Mouse (Mus musculus) erythroid progenitor cell, adult 5-6 weeks (primary cell): ENCODE measurements around the gene Rprd2. TPM values are rescaled to one million over a fixed set of nuclear protein-coding genes. Genes with fewer than 3 reads are reported as not detected.
"Not testable (repeated sequence)": the region's sequence is repeated elsewhere in the genome, so short reads cannot be mapped to it uniquely, and the experiment has no call there.

Experiments used
- ATAC-seq: replicated peaks from 2 replicates; pipeline ENCODE4 v1.8.0; 2016; ENCODE audit warnings: moderate number of reproducible peaks, mild to moderate bottlenecking, moderate TSS enrichment, inconsistent platforms; ENCODE audit not compliant: poor library complexity, low FRiP score, severe bottlenecking
- total RNA-seq, 2 experiments: library from RNA; stranded (forward) in 1 of 2; stranded (reverse) in 1 of 2; fragments of 150-400 nt in 1 of 2; fragments of 186-747, 209-891 nt in 1 of 2; gene quantifications; 2 replicates each; pipeline versions ENCODE4 v1.2.3 to v1.2.4; 2015 to 2017; ENCODE audit warnings: low replicate concordance in 2 of 2

Gene Rprd2
- total RNA-seq, 2 experiments from 2014 or later, result 23.5 to 24.0 TPM

DNA sequence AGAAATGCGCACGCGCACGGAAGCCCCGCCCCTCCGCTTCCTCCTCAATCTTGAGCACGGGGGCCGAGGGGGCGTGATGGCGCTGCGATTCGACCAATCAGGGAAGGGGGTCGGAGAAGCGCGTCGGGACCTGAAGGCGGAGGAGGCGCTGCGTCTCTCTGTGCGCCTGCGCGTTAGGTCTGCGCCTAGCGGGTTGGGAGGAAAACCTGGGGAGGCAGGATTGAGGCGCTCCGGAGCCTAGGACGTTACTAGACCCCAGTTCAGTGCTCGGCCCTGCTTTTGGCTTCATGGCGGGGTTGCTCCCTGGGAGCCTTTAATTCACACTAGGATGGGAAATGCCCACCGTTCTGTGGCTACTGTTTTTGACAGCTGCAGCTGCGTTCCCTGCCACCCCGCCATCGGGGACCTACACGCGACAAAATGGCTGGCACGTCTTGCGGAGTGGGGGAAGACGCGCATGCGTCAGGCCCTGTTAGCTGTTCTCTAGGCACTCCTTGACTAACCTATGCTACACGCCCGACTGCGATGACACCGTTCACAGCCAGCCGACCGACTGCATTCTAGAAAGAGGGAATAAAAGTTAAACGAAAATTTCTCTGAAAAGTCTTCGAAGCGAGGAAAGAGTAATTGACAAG is 805 bp upstream of the Rprd2 start:
- peak; percentile 94 for ATAC-seq

- ATAC-seq, result peak; percentile 13; the same call in 1 of the 2 replicates
Observed at GRCm38 (mm10) chr3:95818026-95818511, 594 bp downstream of the Rprd2 start.

DNA sequence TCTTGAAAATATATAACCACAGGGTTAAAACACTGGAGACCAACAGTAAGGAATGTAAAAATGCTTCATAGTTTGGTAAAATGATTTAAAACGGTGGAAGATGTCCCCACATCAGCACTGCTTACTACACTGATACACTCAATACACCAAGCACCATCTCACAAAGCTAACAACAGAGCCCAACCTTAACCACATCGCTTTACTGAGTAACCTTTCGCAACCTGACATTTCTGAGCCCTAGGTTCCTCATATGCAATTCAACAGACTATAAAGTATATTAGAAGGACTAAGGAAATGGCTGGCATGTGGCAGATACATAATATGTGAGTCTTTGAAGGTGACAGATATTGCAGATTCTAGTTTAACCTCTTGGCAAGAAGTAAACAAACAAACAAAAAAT is 2.0 kb downstream of the Rprd2 start:
- no peak for ATAC-seq

DNA sequence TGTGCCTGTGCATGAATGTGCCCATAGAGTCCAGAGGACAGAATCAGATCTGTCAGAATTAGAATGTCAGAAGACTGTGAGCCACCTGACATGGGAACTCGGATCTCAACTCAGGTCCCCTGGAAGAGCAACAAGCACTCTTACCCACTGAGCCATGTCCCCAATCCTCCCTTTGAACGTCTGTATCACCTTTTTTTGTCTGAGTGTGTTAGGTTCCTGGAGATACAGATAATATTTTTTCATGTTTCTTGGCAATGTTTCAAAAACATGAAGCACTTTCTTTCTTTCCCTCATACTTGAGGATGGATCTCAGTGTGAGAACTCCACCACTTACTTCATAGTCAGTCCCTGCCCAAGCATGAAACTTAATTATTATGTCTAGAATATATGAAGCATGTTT is 10.3 kb downstream of the Rprd2 start:
- no peak for ATAC-seq

GRCm38 (mm10) chr3:95807630-95808029 is 11.0 kb downstream of the Rprd2 start:
- ATAC-seq, result not testable (repeated sequence)

DNA sequence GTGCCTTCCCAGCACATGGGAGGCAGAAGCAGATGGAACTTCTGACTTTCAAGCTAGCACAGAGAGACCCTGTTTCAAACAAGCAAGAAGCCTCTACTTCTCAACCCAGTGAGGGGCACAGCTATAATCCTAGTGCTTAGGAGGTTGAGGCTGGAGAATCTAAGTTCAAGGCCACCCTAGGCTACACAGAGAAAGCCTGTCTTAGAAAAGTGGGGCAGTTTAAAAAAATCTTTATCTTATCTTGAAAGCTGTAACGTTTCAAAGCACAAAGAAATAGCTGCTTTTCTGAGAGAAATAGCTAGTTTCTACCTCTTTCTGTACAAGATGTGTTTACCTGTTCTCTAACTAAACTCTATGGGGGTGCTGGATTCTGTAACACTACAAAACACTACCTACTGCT is 12.0 kb downstream of the Rprd2 start:
- ATAC-seq, result no peak

DNA sequence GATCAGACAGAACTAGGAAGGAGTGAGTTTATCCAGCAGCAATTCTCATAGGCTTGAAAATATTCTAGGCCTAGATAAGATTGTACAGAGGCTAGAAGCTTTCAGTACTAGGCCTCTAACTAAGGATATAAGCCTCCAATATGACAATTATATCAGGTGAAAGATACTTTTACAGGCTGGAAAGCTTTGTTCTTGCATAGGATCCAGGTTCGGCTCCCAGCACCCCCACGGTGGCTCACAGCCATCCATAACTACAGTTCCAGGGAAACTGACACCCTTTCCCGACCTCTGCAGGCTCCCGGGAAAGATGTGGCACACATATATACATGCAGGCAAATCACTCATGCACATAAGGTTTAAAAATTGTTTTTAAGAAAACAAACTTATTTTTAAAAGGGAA is 14.8 kb downstream of the Rprd2 start:
- ATAC-seq, result no peak

DNA sequence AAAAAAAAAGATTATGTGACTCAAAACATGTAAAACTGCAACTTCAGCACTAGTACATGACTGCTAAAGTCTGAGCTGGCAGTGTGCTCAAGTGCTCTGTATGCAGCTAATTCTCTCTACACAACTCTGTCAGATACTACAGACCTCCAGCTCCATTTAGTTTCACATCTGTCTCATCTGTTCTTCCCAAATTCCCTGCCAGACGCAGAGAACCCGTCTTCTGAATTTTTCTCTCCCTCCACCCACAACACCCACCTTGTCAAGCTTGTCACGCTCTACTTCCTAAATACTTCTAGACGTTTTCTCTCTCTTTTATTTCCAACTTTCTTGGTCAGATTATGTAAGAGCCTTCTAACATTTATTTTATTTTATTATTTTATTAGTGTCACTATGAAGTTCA is 19.9 kb downstream of the Rprd2 start:
- ATAC-seq, result no peak

DNA sequence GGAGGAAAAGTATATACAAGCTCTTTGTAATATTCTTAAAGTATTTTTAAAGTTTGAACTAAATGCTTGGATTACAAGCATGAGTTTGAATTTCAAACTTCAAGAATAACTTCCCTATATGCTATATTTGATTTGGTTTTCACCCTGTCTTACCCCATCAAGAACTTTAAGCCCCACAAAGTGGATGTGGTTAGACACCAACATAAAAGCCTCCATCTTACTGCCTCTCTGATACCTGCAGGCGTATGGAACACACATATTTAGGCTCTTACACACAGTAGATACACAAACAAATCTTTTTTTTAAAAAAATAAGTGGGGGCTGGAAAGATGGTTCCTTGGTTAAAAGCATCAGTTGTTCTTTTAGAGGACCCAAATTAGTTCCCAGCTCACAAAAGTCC is 24.4 kb downstream of the Rprd2 start:
- ATAC-seq, result no peak

GRCm38 (mm10) chr3:95793662-95794061 is 25.0 kb downstream of the Rprd2 start:
- no peak for ATAC-seq

GRCm38 (mm10) chr3:95785501-95785900 is 33.2 kb downstream of the Rprd2 start:
- ATAC-seq, result no peak

GRCm38 (mm10) chr3:95771985-95772384 is 46.7 kb downstream of the Rprd2 start:
- no peak; the same call in 1 of the 2 replicates for ATAC-seq

DNA sequence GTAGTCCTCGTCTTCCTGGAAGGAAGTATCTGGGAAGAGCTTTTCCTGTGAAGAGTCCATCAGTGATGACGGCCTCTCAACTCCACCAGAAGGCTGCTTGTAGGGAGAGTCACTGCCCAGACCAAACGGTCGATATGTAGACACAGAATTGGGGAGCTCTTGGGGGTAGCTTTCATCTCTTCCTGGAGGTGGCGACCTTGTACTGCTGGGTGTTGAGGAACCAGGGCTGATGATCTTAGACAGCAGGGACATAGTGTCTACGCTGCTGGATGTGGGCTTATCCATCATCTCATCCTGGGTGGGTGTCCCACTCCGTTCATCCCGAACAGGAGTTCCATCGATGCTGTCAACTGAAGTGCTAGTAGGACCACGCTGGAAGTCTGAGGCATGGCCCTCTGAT is 53.1 kb downstream of the Rprd2 start:
- ATAC-seq, result no peak

DNA sequence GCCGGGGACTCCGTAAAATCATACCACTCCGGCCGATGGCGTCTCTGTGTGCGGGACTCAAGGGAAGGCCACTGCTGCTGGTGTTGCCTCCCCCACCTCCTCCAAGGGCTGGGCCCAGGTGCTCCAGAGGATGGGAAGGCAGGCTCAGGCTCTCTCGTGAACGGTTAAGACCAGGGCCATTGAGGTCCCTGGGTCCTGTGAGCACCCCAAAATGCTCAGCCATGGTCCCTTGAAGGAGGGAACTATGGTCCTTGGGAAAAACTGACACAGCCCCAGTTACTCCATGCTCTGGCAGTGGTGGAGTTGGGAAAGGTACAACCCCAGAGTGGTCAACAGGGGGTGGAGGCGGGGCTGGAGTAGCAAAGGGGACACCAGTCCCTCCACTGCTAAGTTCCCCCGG is 54.9 kb downstream of the Rprd2 start:
- no peak for ATAC-seq

- no peak for ATAC-seq
Observed at GRCm38 (mm10) chr3:95762961-95763360, 55.7 kb downstream of the Rprd2 start.

GRCm38 (mm10) chr3:95761771-95762170 is 56.9 kb downstream of the Rprd2 start:
- no peak for ATAC-seq

DNA sequence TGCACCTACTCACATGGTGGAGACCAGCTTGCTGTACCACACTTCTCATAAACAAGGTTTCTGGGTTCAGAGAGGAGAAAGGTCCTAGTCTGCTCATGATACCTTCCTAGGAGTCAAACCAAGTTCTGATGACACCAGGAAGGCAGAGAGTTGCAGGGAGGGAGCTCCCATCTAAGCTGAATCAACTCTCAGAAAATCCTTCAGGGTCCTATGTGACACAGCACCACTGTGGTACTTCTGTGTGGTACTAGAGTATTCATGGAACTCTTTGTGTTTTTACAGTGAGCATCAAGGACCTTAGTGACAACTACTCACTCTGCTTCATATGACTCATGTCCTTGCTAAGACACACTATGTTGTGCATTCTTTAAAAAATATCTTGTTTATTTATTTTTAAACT is 58.0 kb downstream of the Rprd2 start:
- ATAC-seq, result no peak

DNA sequence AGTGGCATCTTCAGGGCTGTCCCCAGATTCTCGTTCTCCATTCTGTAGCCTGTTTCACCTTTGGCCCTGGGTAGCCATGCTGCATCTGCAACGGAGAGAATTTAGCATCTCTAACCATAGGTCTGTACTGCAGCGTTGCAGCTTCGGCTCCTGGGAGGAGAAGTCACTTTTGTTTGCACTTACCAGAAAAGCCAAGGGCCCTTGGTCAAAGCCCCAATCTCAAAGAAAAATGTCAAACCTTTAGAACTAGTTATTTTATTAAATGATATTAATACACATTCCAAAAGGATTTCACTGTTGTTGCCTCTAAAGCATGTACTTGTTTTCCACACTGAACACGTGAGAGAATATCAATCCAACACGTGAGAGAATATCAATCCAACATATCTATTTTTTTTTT is 58.6 kb downstream of the Rprd2 start, which contains the start of gene Tars2:
Gene Tars2 (minus strand): TSS at position 101 of the 400 bp plus-strand sequence.
- ATAC-seq, result no peak

DNA sequence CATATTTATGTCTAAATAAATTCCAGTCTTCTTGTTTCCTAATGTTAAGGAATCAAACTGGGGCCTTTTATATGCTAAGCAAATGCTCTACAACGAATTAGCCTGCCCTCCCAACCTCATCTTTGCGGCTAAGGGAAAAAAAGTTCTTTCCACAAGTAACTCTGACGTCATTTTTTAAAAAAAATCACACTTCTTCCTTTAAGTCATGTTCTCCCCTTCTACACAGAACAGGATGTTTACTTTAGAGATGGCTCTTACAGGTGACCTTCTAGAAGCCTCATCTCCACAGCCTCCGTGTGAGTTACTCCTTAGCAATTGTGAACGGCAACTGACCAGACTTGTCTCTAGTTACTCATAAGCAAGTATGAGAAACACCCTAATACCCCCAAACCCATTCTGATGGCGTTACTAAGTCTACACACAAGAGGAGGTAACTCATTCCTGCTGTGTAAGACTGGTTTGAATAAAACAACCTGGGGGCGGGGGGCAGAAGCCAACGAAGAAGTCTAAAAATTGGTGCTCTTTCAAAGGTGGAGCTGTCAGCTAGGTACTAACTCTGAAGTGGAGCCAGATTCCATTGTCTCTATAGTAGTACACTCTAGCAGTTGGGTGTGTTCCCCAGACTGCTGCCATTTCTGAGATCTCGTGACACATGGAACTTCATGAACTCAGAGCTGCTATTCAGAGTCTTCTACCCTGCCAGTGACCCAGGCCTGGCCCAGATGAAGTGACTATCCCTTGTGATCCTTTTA is 60.0 kb downstream of the Rprd2 start:
- no peak for ATAC-seq

DNA sequence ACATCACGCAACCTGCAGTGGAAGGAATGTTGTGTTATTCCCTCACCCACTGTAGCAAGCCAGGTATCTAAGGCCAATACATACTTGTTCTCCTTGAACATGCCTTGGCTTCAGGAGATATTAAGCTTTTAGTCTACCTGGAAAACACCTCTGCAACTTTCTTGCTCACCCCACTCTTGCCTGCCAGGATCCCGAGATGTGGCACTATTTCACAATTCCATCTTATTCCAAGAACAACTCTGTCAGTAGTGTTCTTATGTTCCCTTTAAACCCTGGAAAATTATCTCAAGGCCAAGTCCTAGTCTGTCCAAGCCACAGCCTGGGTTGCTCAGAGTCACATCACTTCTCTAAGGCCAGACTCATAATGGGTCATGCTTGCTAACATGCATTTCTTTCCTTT is 61.9 kb downstream of the Rprd2 start:
- no peak for ATAC-seq
